Comparison of ENCODE assay signal across 18 mouse cellular contexts in genomic region chr2:77631606-77632005, GRCm38 (mm10).
DNase-seq lines count a peak whose midpoint lies in the region.
"Had no signal": no experiment of that assay in that cellular context is flagged by ENCODE, and none has a peak within 500 bp of the region (broad histone marks: within the 10 kb centered on the region; RNA-seq: fewer than 3 reads in every experiment).

No protein-coding gene starts in this region.

- peak; percentile 7 to 79 for DNase-seq in adrenal gland, adult (ENCODE audit: inconsistent age in 2 of 2, low spot score in 1 of 2)
- DNase-seq in adrenal gland, postnatal 4 days (ENCODE audit: low spot score in 2 of 2): no peak
- peak; percentile 39 for DNase-seq in adrenal gland, adult 2 months
- peak; percentile 68 for DNase-seq in adrenal gland, postnatal 14 days
- peak; percentile 15 for DNase-seq in mesoderm, embryonic 11.5 days (ENCODE audit: low read depth, low spot score)
- no peak for DNase-seq in cerebellum, adult 11 months
- DNase-seq in embryo, embryonic 10.5 days (ENCODE audit: low spot score): no peak
- DNase-seq: cerebellum, adult 11-12 months; cerebellum, adult 8-10 months; cerebellum, postnatal 10 days; cerebellum, postnatal 36 days; forebrain, postnatal 0 days; gastrocnemius, adult 2 months; gastrocnemius, postnatal 14 days; heart, adult 18-20 months; heart, postnatal 10 days; heart, postnatal 4 days; kidney, adult 18-20 months had no signal

Comparison
In these comparisons a context has a peak if more than half of its experiments do, and no peak if none do; other contexts are left out.
1. DNase-seq: peak in adrenal gland, adult (2 of 2), adrenal gland, adult 2 months (single experiment), adrenal gland, postnatal 14 days (single experiment) and mesoderm, embryonic 11.5 days (single experiment); none in adrenal gland, postnatal 4 days (0 of 2), cerebellum, adult 11 months (single experiment) and embryo, embryonic 10.5 days (single experiment).